Mouse (Mus musculus) hindbrain, postnatal 0 days (tissue): ENCODE measurements around the gene P3h4. TPM values are rescaled to one million over a fixed set of nuclear protein-coding genes. Genes with fewer than 3 reads are reported as not detected.

Source experiments
- ATAC-seq: fragments of 200-750 bp; cut with Nextera tagmentation; 2 replicates; pipeline ENCODE4 v1.8.0; 2017; ENCODE audit warnings: mild to moderate bottlenecking, moderate TSS enrichment, moderate library complexity
- DNase-seq: peaks from one replicate; pipeline ENCODE4 v3.0.0-alpha.2; 2015; ENCODE audit warnings: low spot score
- H3K27ac ChIP-seq: fragments of 300-500 bp; sonication (generic); 2 replicates; pipeline ENCODE4 v1.5.1; 2014; ENCODE audit warnings: mild to moderate bottlenecking
- H3K27me3 ChIP-seq: fragments of 300-500 bp; sonication (generic); 2 replicates; pipeline ENCODE4 v1.6.1; 2014; ENCODE audit warnings: low read length, mixed read lengths; ENCODE audit not compliant: insufficient read depth
- H3K36me3 ChIP-seq: fragments of 300-500 bp; sonication (generic); 2 replicates; pipeline ENCODE4 v1.6.1; 2014; ENCODE audit warnings: low read length, mixed read lengths; ENCODE audit not compliant: insufficient read depth
- H3K4me1 ChIP-seq: fragments of 300-500 bp; sonication (generic); 2 replicates; pipeline ENCODE4 v1.6.1; 2014; ENCODE audit warnings: antibody characterized with exemption, low read length, mixed read lengths; ENCODE audit not compliant: insufficient read depth
- H3K4me2 ChIP-seq: fragments of 300-500 bp; sonication (generic); 2 replicates; pipeline ENCODE4 v1.6.1; 2014; ENCODE audit warnings: low read depth, mild to moderate bottlenecking, low read length, moderate library complexity, mixed read lengths
- H3K4me3 ChIP-seq: fragments of 300-500 bp; sonication (generic); 2 replicates; pipeline ENCODE4 v1.5.1; 2014; ENCODE audit warnings: low read length
- H3K9ac ChIP-seq: fragments of 300-500 bp; sonication (generic); replicated peaks from 2 replicates; pipeline ENCODE4 v1.6.1; 2014; ENCODE audit warnings: mild to moderate bottlenecking, low read length, moderate library complexity, mixed read lengths
- H3K9me3 ChIP-seq: fragments of 300-500 bp; sonication (generic); 2 replicates; pipeline ENCODE4 v1.6.1; 2016; ENCODE audit warnings: low read length, mixed read lengths
- CTCF ChIP-seq: IDR thresholded peaks from 2 replicates; pipeline ENCODE4 v1.5.1; 2016; ENCODE audit warnings: antibody characterized with exemption, control low read depth, low read depth
- WGBS: fragments of 180-500 bp; shearing (Covaris S2); extraction: QIAGEN DNeasy Blood & Tissue Kit; methylation state at CpG from one replicate; pipeline ENCODE4 v1.1.7; 2014; 5-methylcytosine and 5-hydroxymethylcytosine counted together
- polyA plus RNA-seq: library from polyadenylated mRNA; unstranded; fragments of >200 nt; fragmentation: Nextera tagmentation; extraction: Ambion mirVana; gene quantifications from 2 replicates; pipeline ENCODE4 v1.2.1, GENCODE M21; 2015
- total RNA-seq: library from RNA; depleted of rRNA; stranded (reverse); fragments of >200 nt; gene quantifications from 2 replicates; pipeline ENCODE4 v1.2.3, GENCODE M21; 2014

P3h4 gene
- total and polyA plus RNA-seq, 2 experiments from 2014 or later: 20.7 to 23.9 TPM

GRCm38 (mm10) chr11:100393733-100394132 lies 20.9 kb downstream of the P3h4 start:
- H3K9me3 ChIP-seq: no peaks in the 10 kb centered on the region
- no peaks in the 10 kb centered on the region for H3K36me3 ChIP-seq
- no peak for TF ChIP-seq CTCF
- no peak overlapping the region for H3K4me2 ChIP-seq
- no peak overlapping the region for H3K4me3 ChIP-seq
- H3K27ac ChIP-seq: no peak overlapping the region
- H3K4me1 ChIP-seq: peaks cover 31% of the 10 kb centered on the region
- H3K27me3 ChIP-seq: no peaks in the 10 kb centered on the region
- DNase-seq (no peak), ATAC-seq (no peak)
- WGBS: 78% methylated on average over 7 of the region's 7 CpGs
- no peak overlapping the region for H3K9ac ChIP-seq

- no peak overlapping the region for H3K4me3 ChIP-seq
- no peak overlapping the region for H3K9ac ChIP-seq
- H3K4me1 ChIP-seq: peaks cover 31% of the 10 kb centered on the region
- ATAC-seq: no peak
- DNase-seq: no peak
- H3K36me3 ChIP-seq: no peaks in the 10 kb centered on the region
- no peak overlapping the region for H3K4me2 ChIP-seq
- H3K27me3 ChIP-seq: no peaks in the 10 kb centered on the region
- no peaks in the 10 kb centered on the region for H3K9me3 ChIP-seq
- no peak for TF ChIP-seq CTCF
- no peak overlapping the region for H3K27ac ChIP-seq
- 80% methylated on average over 5 of the region's 5 CpGs for WGBS
Measured at GRCm38 (mm10) chr11:100392958-100393357, 21.7 kb downstream of the P3h4 start.

GRCm38 (mm10) chr11:100391884-100392345 lies 22.7 kb downstream of the P3h4 start:
- no peaks in the 10 kb centered on the region for H3K27me3 ChIP-seq
- no peak overlapping the region for H3K4me2 ChIP-seq
- H3K36me3 ChIP-seq: no peaks in the 10 kb centered on the region
- DNase-seq: no peak
- no peaks in the 10 kb centered on the region for H3K9me3 ChIP-seq
- H3K4me3 ChIP-seq: no peak overlapping the region
- H3K9ac ChIP-seq: no peak overlapping the region
- no peak for ATAC-seq
- H3K27ac ChIP-seq: no peak overlapping the region
- 87% methylated on average over 7 of the region's 7 CpGs for WGBS
- TF ChIP-seq CTCF: no peak
- H3K4me1 ChIP-seq: peaks cover 31% of the 10 kb centered on the region

- H3K27me3 ChIP-seq: no peaks in the 10 kb centered on the region
- no peaks in the 10 kb centered on the region for H3K36me3 ChIP-seq
- H3K9me3 ChIP-seq: no peaks in the 10 kb centered on the region
- ATAC-seq (peak; percentile 39; the same call in 1 of the 2 replicates), DNase-seq (peak; percentile 46)
- TF ChIP-seq CTCF: peak; percentile 17
- H3K27ac ChIP-seq: no peak overlapping the region; the same call in 1 of the 2 replicates
- WGBS: 51% methylated on average over 9 of the region's 9 CpGs
- H3K9ac ChIP-seq: no peak overlapping the region
- H3K4me1 ChIP-seq: peaks cover 26% of the 10 kb centered on the region
- H3K4me2 ChIP-seq: no peak overlapping the region
- H3K4me3 ChIP-seq: no peak overlapping the region
Measured at GRCm38 (mm10) chr11:100391081-100391883, 23.4 kb downstream of the P3h4 start.

- H3K27ac ChIP-seq: no peak overlapping the region; the same call in 1 of the 2 replicates
- H3K9ac ChIP-seq: no peak overlapping the region
- H3K27me3 ChIP-seq: no peaks in the 10 kb centered on the region
- no peaks in the 10 kb centered on the region for H3K9me3 ChIP-seq
- H3K36me3 ChIP-seq: 0 out of 2 replicates have a peak, but pooled peaks cover 8% of the 10 kb centered on the region
- 29% methylated on average over 8 of the region's 8 CpGs for WGBS
- no peak overlapping the region for H3K4me2 ChIP-seq
- H3K4me3 ChIP-seq: no peak overlapping the region
- ATAC-seq (peak; percentile 28; the same call in 1 of the 2 replicates), DNase-seq (no peak)
- H3K4me1 ChIP-seq: peaks cover 13% of the 10 kb centered on the region
- no peak for TF ChIP-seq CTCF
Measured at GRCm38 (mm10) chr11:100389931-100390445, 24.6 kb downstream of the P3h4 start.

GRCm38 (mm10) chr11:100388588-100388987 lies 26.0 kb downstream of the P3h4 start:
- H3K27ac ChIP-seq: no peak overlapping the region
- H3K4me3 ChIP-seq: no peak overlapping the region
- no peaks in the 10 kb centered on the region for H3K27me3 ChIP-seq
- 73% methylated on average over 6 of the region's 6 CpGs for WGBS
- ATAC-seq (no peak), DNase-seq (no peak)
- TF ChIP-seq CTCF: no peak
- H3K36me3 ChIP-seq: peaks cover 8% of the 10 kb centered on the region; the same call in 1 of the 2 replicates
- H3K4me1 ChIP-seq: peaks cover 10% of the 10 kb centered on the region
- no peak overlapping the region for H3K9ac ChIP-seq
- no peaks in the 10 kb centered on the region for H3K9me3 ChIP-seq
- H3K4me2 ChIP-seq: no peak overlapping the region
